Mouse (Mus musculus): ENCODE results near the gene Haus7. TPM values are rescaled to one million over a fixed set of nuclear protein-coding genes. Genes with fewer than 3 reads are reported as not detected.
A peak's percentile ranks its signal among the peaks of the same experiment; 100 is the strongest.

Haus7 gene
- polyA plus RNA-seq, 1 experiment from 2014 or later, result 87.7 TPM

- Histone ChIP-seq H3K9me3 (no peaks in the 10 kb centered on the region), H3K4me2 (peak overlapping the region; percentile 6; the same call in 1 of the 2 replicates), H3K27me3 (peaks cover 10% of the 10 kb centered on the region), H3K36me3 (no peaks in the 10 kb centered on the region), H3K9ac (replicated peaks) (no peak overlapping the region), H3K4me1 (replicated peaks) (peaks cover 31% of the 10 kb centered on the region), H3K4me3 (replicated peaks) (no peak overlapping the region), H3K27ac (peak overlapping the region; percentile 88)
- WGBS, result 49% methylated on average over 5 of the region's 5 CpGs
- 0 out of 2 replicates have a peak, but pooled peaks have one; percentile 63 for ATAC-seq (ENCODE audit: insufficient number of reproducible peaks, insufficient read depth, low FRiP score, low TSS enrichment, low read depth)
Measured at GRCm38 (mm10) chrX:73467446-73468241, 8.8 kb upstream of the Haus7 start.

- H3K27me3 ChIP-seq, result peaks cover 10% of the 10 kb centered on the region
- H3K4me2 ChIP-seq, result no peak overlapping the region
- 66% methylated on average over 9 of the region's 9 CpGs for WGBS
- peak overlapping the region; percentile 88 for H3K27ac ChIP-seq
- no peak for ATAC-seq (ENCODE audit: insufficient number of reproducible peaks, insufficient read depth, low FRiP score, low TSS enrichment, low read depth)
- no peak overlapping the region for H3K4me3 ChIP-seq (replicated peaks)
- no peaks in the 10 kb centered on the region for H3K36me3 ChIP-seq
- no peak overlapping the region for H3K9ac ChIP-seq (replicated peaks)
- no peaks in the 10 kb centered on the region for H3K9me3 ChIP-seq
- H3K4me1 ChIP-seq (replicated peaks), result peaks cover 31% of the 10 kb centered on the region
Measured at GRCm38 (mm10) chrX:73465483-73466186, 6.8 kb upstream of the Haus7 start.

- Histone ChIP-seq H3K9ac (replicated peaks) (no peak overlapping the region), H3K4me2 (no peak overlapping the region), H3K4me3 (replicated peaks) (no peak overlapping the region), H3K27me3 (no peaks in the 10 kb centered on the region; the same call in none of the 2 replicates), H3K9me3 (no peaks in the 10 kb centered on the region), H3K27ac (no peak overlapping the region), H3K36me3 (no peaks in the 10 kb centered on the region), H3K4me1 (replicated peaks) (0 out of 2 replicates have a peak, but pooled peaks cover 7% of the 10 kb centered on the region)
- 80% methylated on average over 4 of the region's 4 CpGs for WGBS
- ATAC-seq (ENCODE audit: insufficient number of reproducible peaks, insufficient read depth, low FRiP score, low TSS enrichment, low read depth), result no peak
Measured at GRCm38 (mm10) chrX:73460792-73461191, 1.9 kb upstream of the Haus7 start.

GRCm38 (mm10) chrX:73451949-73452348 lies 6.9 kb downstream of the Haus7 start:
- ATAC-seq (ENCODE audit: insufficient number of reproducible peaks, insufficient read depth, low FRiP score, low TSS enrichment, low read depth), result no peak
- Histone ChIP-seq H3K9me3 (no peaks in the 10 kb centered on the region), H3K4me3 (replicated peaks) (no peak overlapping the region), H3K36me3 (peaks cover 8% of the 10 kb centered on the region; the same call in 1 of the 2 replicates), H3K9ac (replicated peaks) (no peak overlapping the region), H3K27me3 (peaks cover 15% of the 10 kb centered on the region; the same call in 1 of the 2 replicates), H3K4me2 (no peak overlapping the region), H3K27ac (no peak overlapping the region), H3K4me1 (replicated peaks) (no peaks in the 10 kb centered on the region)
- WGBS, result 31% methylated on average over 2 of the region's 2 CpGs

GRCm38 (mm10) chrX:73441428-73441827 lies 17.4 kb downstream of the Haus7 start:
- no peak for ATAC-seq (ENCODE audit: insufficient number of reproducible peaks, insufficient read depth, low FRiP score, low TSS enrichment, low read depth)
- H3K9me3 ChIP-seq, result no peaks in the 10 kb centered on the region
- no peaks in the 10 kb centered on the region for H3K4me1 ChIP-seq (replicated peaks)
- peaks cover 9% of the 10 kb centered on the region; the same call in 1 of the 2 replicates for H3K27me3 ChIP-seq
- H3K36me3 ChIP-seq, result peaks cover 17% of the 10 kb centered on the region
- H3K9ac ChIP-seq (replicated peaks), result no peak overlapping the region
- WGBS, result 65% methylated on average over 2 of the region's 2 CpGs
- H3K4me2 ChIP-seq, result no peak overlapping the region
- no peak overlapping the region for H3K4me3 ChIP-seq (replicated peaks)
- H3K27ac ChIP-seq, result no peak overlapping the region

- peaks cover 12% of the 10 kb centered on the region for H3K36me3 ChIP-seq
- no peak for ATAC-seq (ENCODE audit: insufficient number of reproducible peaks, insufficient read depth, low FRiP score, low TSS enrichment, low read depth)
- no peak within 1 kb of the TSS for H3K27ac ChIP-seq
- H3K4me2 ChIP-seq, result no peak within 1 kb of the TSS
- no peak within 1 kb of the TSS for H3K4me3 ChIP-seq (replicated peaks)
- H3K27me3 ChIP-seq, result peaks cover 25% of the 10 kb centered on the region
- WGBS, result 75% methylated on average over 11 of the region's 11 CpGs
- H3K9ac ChIP-seq (replicated peaks), result no peak within 1 kb of the TSS
- H3K9me3 ChIP-seq, result no peaks in the 10 kb centered on the region
- H3K4me1 ChIP-seq (replicated peaks), result no peaks in the 10 kb centered on the region
Measured at GRCm38 (mm10) chrX:73435252-73435651, 23.6 kb downstream of the Haus7 start, which contains the start of gene Trex2. Gene Trex2, minus strand, starts transcription at chrX:73435344.

- H3K27me3 ChIP-seq, result peaks cover 16% of the 10 kb centered on the region
- no peaks in the 10 kb centered on the region for H3K9me3 ChIP-seq
- no peaks in the 10 kb centered on the region for H3K4me1 ChIP-seq (replicated peaks)
- H3K4me2 ChIP-seq, result no peak overlapping the region
- H3K9ac ChIP-seq (replicated peaks), result no peak overlapping the region
- 76% methylated on average over 5 of the region's 5 CpGs for WGBS
- H3K4me3 ChIP-seq (replicated peaks), result no peak overlapping the region
- H3K27ac ChIP-seq, result no peak overlapping the region
- no peak for ATAC-seq (ENCODE audit: insufficient number of reproducible peaks, insufficient read depth, low FRiP score, low TSS enrichment, low read depth)
- H3K36me3 ChIP-seq, result peaks cover 6% of the 10 kb centered on the region
Measured at GRCm38 (mm10) chrX:73432850-73433249, 26.0 kb downstream of the Haus7 start.

- Histone ChIP-seq H3K9me3 (no peaks in the 10 kb centered on the region), H3K36me3 (no peaks in the 10 kb centered on the region), H3K4me3 (replicated peaks) (no peak overlapping the region), H3K27ac (no peak overlapping the region), H3K4me1 (replicated peaks) (no peaks in the 10 kb centered on the region), H3K27me3 (peaks cover 11% of the 10 kb centered on the region), H3K9ac (replicated peaks) (no peak overlapping the region), H3K4me2 (no peak overlapping the region)
- 79% methylated on average over 2 of the region's 2 CpGs for WGBS
- no peak for ATAC-seq (ENCODE audit: insufficient number of reproducible peaks, insufficient read depth, low FRiP score, low TSS enrichment, low read depth)
Measured at GRCm38 (mm10) chrX:73430036-73430435, 28.8 kb downstream of the Haus7 start.

GRCm38 (mm10) chrX:73412767-73413166 lies 46.1 kb downstream of the Haus7 start:
- peaks cover 30% of the 10 kb centered on the region for H3K27me3 ChIP-seq
- no peaks in the 10 kb centered on the region for H3K4me1 ChIP-seq (replicated peaks)
- no peak overlapping the region for H3K9ac ChIP-seq (replicated peaks)
- no peak overlapping the region for H3K4me2 ChIP-seq
- no peak for ATAC-seq (ENCODE audit: insufficient number of reproducible peaks, insufficient read depth, low FRiP score, low TSS enrichment, low read depth)
- H3K4me3 ChIP-seq (replicated peaks), result no peak overlapping the region
- H3K27ac ChIP-seq, result no peak overlapping the region
- no peaks in the 10 kb centered on the region for H3K9me3 ChIP-seq
- WGBS, result 40% methylated on average over 1 of the region's 1 CpGs
- H3K36me3 ChIP-seq, result no peaks in the 10 kb centered on the region

- Histone ChIP-seq H3K9me3 (no peaks in the 10 kb centered on the region), H3K27ac (no peak within 1 kb of the TSS), H3K9ac (replicated peaks) (0 out of 2 replicates have a peak within 1 kb of the TSS, but pooled peaks have one; percentile 12), H3K4me3 (replicated peaks) (peak within 1 kb of the TSS; percentile 32), H3K36me3 (no peaks in the 10 kb centered on the region), H3K4me1 (replicated peaks) (no peaks in the 10 kb centered on the region), H3K27me3 (peaks cover 30% of the 10 kb centered on the region), H3K4me2 (peak within 1 kb of the TSS; percentile 57)
- 12% methylated on average over 20 of the region's 20 CpGs for WGBS
- no peak for ATAC-seq (ENCODE audit: insufficient number of reproducible peaks, insufficient read depth, low FRiP score, low TSS enrichment, low read depth)
Measured at GRCm38 (mm10) chrX:73410880-73411517, 47.8 kb downstream of the Haus7 start, which contains the start of gene Zfp92. Gene Zfp92, plus strand, starts transcription at chrX:73411096.

- no peaks in the 10 kb centered on the region for H3K4me1 ChIP-seq (replicated peaks)
- ATAC-seq (ENCODE audit: insufficient number of reproducible peaks, insufficient read depth, low FRiP score, low TSS enrichment, low read depth), result no peak
- H3K9me3 ChIP-seq, result no peaks in the 10 kb centered on the region
- no peak overlapping the region for H3K4me3 ChIP-seq (replicated peaks)
- no peak overlapping the region for H3K27ac ChIP-seq
- no peak overlapping the region for H3K4me2 ChIP-seq
- peaks cover 14% of the 10 kb centered on the region; the same call in 1 of the 2 replicates for H3K27me3 ChIP-seq
- H3K36me3 ChIP-seq, result no peaks in the 10 kb centered on the region
- 93% methylated on average over 12 of the region's 12 CpGs for WGBS
- H3K9ac ChIP-seq (replicated peaks), result no peak overlapping the region
Measured at GRCm38 (mm10) chrX:73401616-73402015, 57.2 kb downstream of the Haus7 start.
